Mouse (Mus musculus) effector memory CD4-positive, alpha-beta T cell, adult 5 months (primary cell): ENCODE measurements around the gene Krt23. TPM values are rescaled to one million over a fixed set of nuclear protein-coding genes. Genes with fewer than 3 reads are reported as not detected.

Source experiments
- polyA plus RNA-seq: library from polyadenylated mRNA; unstranded; fragments of 100-300 nt; shearing (Covaris generic); gene quantifications from one replicate; pipeline ENCODE4 v1.2.1, GENCODE M21; 2017

Gene Krt23
- polyA plus RNA-seq: not detected

GRCm38 (mm10) chr11:99492733-99493573 lies at the start of gene Krt23:
Gene Krt23, minus strand, starts transcription at chr11:99493137.

GRCm38 (mm10) chr11:99521288-99521860 lies 28.4 kb upstream of the Krt23 start, which contains the start of gene Krt39:
Gene Krt39, minus strand, starts transcription at chr11:99521338.

GRCm38 (mm10) chr11:99437972-99438371 lies 55.0 kb downstream of the Krt23 start, which contains the start of gene Krt20:
Gene Krt20, minus strand, starts transcription at chr11:99438150.

Other genes with a start within 250 kb of the Krt23 start
- gene Krt222, start 249.1 kb downstream of the Krt23 start, polyA plus RNA-seq: 0.44 TPM
- not detected for gene Krt24, start 207.9 kb downstream of the Krt23 start, polyA plus RNA-seq
- not detected for gene Krt25, start 170.2 kb downstream of the Krt23 start, polyA plus RNA-seq
- not detected for gene Krt26, start 155.2 kb downstream of the Krt23 start, polyA plus RNA-seq
- gene Krt27, start 142.0 kb downstream of the Krt23 start, polyA plus RNA-seq: not detected
- gene Krt28, start 118.2 kb downstream of the Krt23 start, polyA plus RNA-seq: not detected
- gene Krt10, start 103.8 kb downstream of the Krt23 start, polyA plus RNA-seq: 8.1 TPM
- gene Krt12, start 70.9 kb downstream of the Krt23 start, polyA plus RNA-seq: 0.26 TPM
- gene Krt20, start 55.0 kb downstream of the Krt23 start, polyA plus RNA-seq: not detected
- not detected for gene Krt39, start 28.2 kb upstream of the Krt23 start, polyA plus RNA-seq
- not detected for gene Krt40, start 50.0 kb upstream of the Krt23 start, polyA plus RNA-seq
- not detected for gene Krtap3-3, start 57.7 kb upstream of the Krt23 start, polyA plus RNA-seq
- not detected for gene Krtap3-2, start 63.7 kb upstream of the Krt23 start, polyA plus RNA-seq
- not detected for gene Gm11939, start 66.3 kb upstream of the Krt23 start, polyA plus RNA-seq
- not detected for gene Krtap3-1, start 73.5 kb upstream of the Krt23 start, polyA plus RNA-seq
- gene Krtap1-5, start 87.9 kb upstream of the Krt23 start, polyA plus RNA-seq: not detected
- not detected for gene Krtap1-4, start 90.5 kb upstream of the Krt23 start, polyA plus RNA-seq
- not detected for gene Krtap1-3, start 98.2 kb upstream of the Krt23 start, polyA plus RNA-seq
- gene Krtap9-3, start 105.0 kb upstream of the Krt23 start, polyA plus RNA-seq: not detected
- gene Gm11938, start 110.2 kb upstream of the Krt23 start, polyA plus RNA-seq: not detected
- gene Gm11937, start 117.1 kb upstream of the Krt23 start, polyA plus RNA-seq: not detected
- not detected for gene Krtap2-4, start 121.7 kb upstream of the Krt23 start, polyA plus RNA-seq
- not detected for gene Gm11562, start 127.3 kb upstream of the Krt23 start, polyA plus RNA-seq
- not detected for gene Krtap4-1, start 135.1 kb upstream of the Krt23 start, polyA plus RNA-seq
- not detected for gene Krtap4-2, start 141.9 kb upstream of the Krt23 start, polyA plus RNA-seq
- not detected for gene Krtap4-7, start 151.0 kb upstream of the Krt23 start, polyA plus RNA-seq
- gene Gm11555, start 157.1 kb upstream of the Krt23 start, polyA plus RNA-seq: not detected
- gene Gm11563, start 165.8 kb upstream of the Krt23 start, polyA plus RNA-seq: not detected
- gene Krtap4-6, start 172.8 kb upstream of the Krt23 start, polyA plus RNA-seq: not detected
- gene Gm14190, start 197.6 kb upstream of the Krt23 start, polyA plus RNA-seq: not detected
- gene Gm14180, start 241.2 kb upstream of the Krt23 start, polyA plus RNA-seq: not detected